Mouse (Mus musculus) hindbrain, embryonic 12.5 days (tissue): ENCODE results near the gene E2f3. TPM values are rescaled to one million over a fixed set of nuclear protein-coding genes. Genes with fewer than 3 reads are reported as not detected.

Experiments used
- ATAC-seq: fragments of 200-750 bp; cut with Nextera tagmentation; 2 replicates; pipeline ENCODE4 v1.8.0; 2017; ENCODE audit warnings: moderate TSS enrichment; ENCODE audit not compliant: low FRiP score
- H3K27ac ChIP-seq: fragments of 300-500 bp; sonication (generic); 2 replicates; pipeline ENCODE4 v1.5.1; 2016; ENCODE audit warnings: mild to moderate bottlenecking
- H3K27me3 ChIP-seq: fragments of 300-500 bp; sonication (generic); 2 replicates; pipeline ENCODE4 v1.6.1; 2016; ENCODE audit warnings: mild to moderate bottlenecking
- H3K36me3 ChIP-seq: fragments of 300-500 bp; sonication (generic); 2 replicates; pipeline ENCODE4 v1.6.1; 2016; ENCODE audit warnings: mild to moderate bottlenecking
- H3K4me1 ChIP-seq: fragments of 300-500 bp; sonication (generic); 2 replicates; pipeline ENCODE4 v1.6.1; 2016
- H3K4me2 ChIP-seq: fragments of 300-500 bp; sonication (generic); replicated peaks from 2 replicates; pipeline ENCODE4 v1.6.1; 2016; ENCODE audit warnings: mild to moderate bottlenecking
- H3K4me3 ChIP-seq: fragments of 300-500 bp; sonication (generic); 2 replicates; pipeline ENCODE4 v1.5.1; 2016; ENCODE audit warnings: mild to moderate bottlenecking
- H3K9ac ChIP-seq: fragments of 300-500 bp; sonication (generic); 2 replicates; pipeline ENCODE4 v1.6.1; 2016; ENCODE audit warnings: mild to moderate bottlenecking, moderate library complexity
- H3K9me3 ChIP-seq: fragments of 300-500 bp; sonication (generic); replicated peaks from 2 replicates; pipeline ENCODE4 v1.6.1; 2016; ENCODE audit warnings: mild to moderate bottlenecking
- whole genome bisulfite sequencing: fragments of 180-500 bp; shearing (Covaris S2); methylation state at CpG from one replicate; pipeline ENCODE4 v1.1.7; 2016; 5-methylcytosine and 5-hydroxymethylcytosine counted together
- polyA plus RNA-seq: library from polyadenylated mRNA; unstranded; fragments of >200 nt; fragmentation: Nextera tagmentation; extraction: Ambion mirVana; gene quantifications from 2 replicates; pipeline ENCODE4 v1.2.1, GENCODE M21; 2016

E2f3 gene
- polyA plus RNA-seq: 13.6 and 14.6 TPM in 2 replicates

DNA sequence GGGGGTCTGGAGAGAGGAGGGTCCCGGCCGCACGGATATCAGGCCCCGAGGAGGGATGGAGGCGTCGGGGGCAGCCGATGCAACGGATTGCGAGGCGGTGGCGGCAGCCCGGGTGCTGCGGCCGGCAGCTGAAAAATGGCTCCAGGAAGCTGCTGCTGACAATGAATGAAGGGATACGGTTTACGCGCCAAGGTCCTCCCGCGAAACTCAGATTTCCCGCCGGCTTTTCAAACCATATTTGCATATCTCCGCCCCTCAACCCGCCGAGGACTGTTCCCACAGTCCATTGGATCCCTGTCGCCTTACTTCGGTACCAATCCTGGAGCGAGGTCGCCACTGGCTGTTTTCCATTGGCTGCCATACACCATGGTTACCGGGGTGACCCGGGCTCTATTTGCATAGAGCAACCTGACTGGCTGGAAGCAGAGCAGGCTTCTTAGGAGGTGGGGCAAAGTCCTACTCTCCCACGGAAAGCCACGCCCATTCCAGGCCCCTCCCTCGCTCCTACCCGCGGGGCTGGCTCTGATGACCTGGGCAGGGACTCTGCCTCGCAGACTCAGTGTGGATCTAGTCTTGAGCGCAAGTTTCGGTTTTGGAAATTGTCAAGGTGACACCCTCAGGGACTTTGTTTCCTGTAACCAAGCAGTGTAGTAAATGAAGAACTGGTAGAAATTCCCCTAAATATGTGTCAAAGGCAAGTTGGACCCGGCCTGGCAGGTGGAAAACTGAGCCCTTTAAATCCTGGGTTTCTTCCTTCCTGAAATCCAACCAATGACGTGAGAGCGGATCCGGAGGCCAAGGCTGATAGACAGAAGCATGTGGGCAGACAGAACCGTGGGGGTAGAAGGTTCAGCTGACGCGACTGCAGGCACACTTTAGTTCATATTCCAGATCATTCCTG, at the start of gene E2f3:
E2f3 (minus strand) TSS at position 209 of the 901 bp plus-strand sequence.
- no peaks in the 10 kb centered on the region for H3K36me3 ChIP-seq
- peak within 1 kb of the TSS; percentile 96 for H3K27ac ChIP-seq
- under 1% methylated on average over 45 of the region's 45 CpGs for WGBS
- H3K4me2 ChIP-seq: peak within 1 kb of the TSS; percentile 94
- H3K4me3 ChIP-seq: peak within 1 kb of the TSS; percentile 68
- no peaks in the 10 kb centered on the region for H3K27me3 ChIP-seq
- H3K4me1 ChIP-seq: peaks cover 13% of the 10 kb centered on the region
- no peaks in the 10 kb centered on the region for H3K9me3 ChIP-seq
- peak; percentile 98 for ATAC-seq
- peak within 1 kb of the TSS; percentile 92 for H3K9ac ChIP-seq

DNA sequence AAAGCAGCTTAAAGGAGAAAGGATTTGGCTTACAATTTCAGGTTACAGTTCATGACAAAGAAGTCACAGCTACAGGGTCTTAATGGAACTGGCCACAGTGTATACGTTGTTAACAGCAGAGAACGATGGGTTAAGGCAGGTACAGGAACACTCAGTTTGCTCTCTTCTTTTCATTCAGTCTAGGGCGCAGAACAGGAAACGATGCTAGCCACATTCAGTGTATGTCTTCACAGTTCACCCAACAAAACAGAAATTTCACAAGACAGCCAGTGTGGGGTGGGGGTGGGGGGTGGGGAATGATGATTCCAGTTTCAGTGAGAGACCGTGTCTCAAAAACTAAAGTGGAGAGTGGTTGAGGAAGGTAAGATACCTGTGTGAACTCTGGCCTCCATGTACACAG, 48.7 kb upstream of the E2f3 start:
- Histone ChIP-seq H3K27ac (no peak overlapping the region), H3K27me3 (no peaks in the 10 kb centered on the region), H3K4me2 (no peak overlapping the region), H3K36me3 (no peaks in the 10 kb centered on the region), H3K9ac (no peak overlapping the region), H3K4me1 (no peaks in the 10 kb centered on the region), H3K4me3 (no peak overlapping the region), H3K9me3 (no peaks in the 10 kb centered on the region)
- 93% methylated on average over 5 of the region's 5 CpGs for WGBS
- ATAC-seq: no peak

DNA sequence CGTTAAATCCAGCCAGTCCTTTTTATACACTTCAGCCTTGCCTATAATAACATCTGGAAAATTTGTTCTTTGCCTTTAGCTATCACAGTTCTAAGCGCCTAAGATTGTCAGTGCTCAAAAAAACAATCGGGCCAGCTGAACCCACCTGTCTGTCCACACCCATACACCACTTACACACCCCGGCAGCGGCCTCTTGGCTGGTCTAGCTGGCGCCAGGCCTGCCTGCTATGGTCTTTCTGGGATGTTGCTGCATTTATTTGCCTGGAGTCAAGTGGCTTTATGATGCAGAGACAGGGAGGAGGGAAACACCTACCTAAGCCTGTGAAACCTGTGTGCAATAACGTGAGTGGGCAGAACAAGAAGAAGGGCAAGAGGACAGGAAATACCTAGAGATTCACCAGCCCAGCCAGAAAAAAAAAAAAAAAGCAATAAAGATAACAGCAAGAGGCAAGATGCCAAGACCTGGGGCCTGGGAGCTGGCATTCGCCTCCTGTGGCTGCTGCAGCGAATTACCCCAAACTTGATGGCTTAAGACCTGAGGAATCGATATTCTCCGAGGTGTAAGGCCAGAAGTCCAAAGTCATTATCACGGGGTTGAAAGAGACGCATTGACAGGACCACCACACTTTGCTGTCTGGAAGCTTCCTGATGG, 45.9 kb upstream of the E2f3 start:
- H3K4me1 ChIP-seq: no peaks in the 10 kb centered on the region
- no peak for ATAC-seq
- 87% methylated on average over 13 of the region's 13 CpGs for WGBS
- no peaks in the 10 kb centered on the region for H3K36me3 ChIP-seq
- no peak overlapping the region for H3K27ac ChIP-seq
- no peaks in the 10 kb centered on the region for H3K27me3 ChIP-seq
- no peak overlapping the region for H3K9ac ChIP-seq
- H3K4me3 ChIP-seq: no peak overlapping the region
- no peaks in the 10 kb centered on the region for H3K9me3 ChIP-seq
- no peak overlapping the region for H3K4me2 ChIP-seq

DNA sequence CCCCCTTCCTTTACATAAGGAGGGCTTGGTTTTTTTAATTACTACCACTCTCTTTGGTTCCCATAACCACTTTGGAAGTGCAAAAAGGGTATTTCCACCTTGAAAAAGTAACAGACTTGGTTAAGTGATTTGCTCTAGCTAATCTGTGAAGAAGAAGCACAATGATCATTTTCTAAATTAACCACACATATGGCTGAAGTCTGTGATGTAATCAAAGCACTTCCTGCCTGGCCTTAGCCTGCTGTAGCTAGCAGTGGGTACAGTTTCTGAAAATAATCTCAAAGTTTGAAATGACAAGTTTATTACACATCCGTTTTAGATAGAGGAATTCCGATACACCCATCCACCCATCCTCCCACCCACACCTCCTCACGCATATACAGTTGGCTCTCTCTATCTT, 42.0 kb upstream of the E2f3 start:
- Histone ChIP-seq H3K9me3 (no peaks in the 10 kb centered on the region), H3K4me1 (no peaks in the 10 kb centered on the region), H3K4me3 (no peak overlapping the region), H3K4me2 (no peak overlapping the region), H3K36me3 (no peaks in the 10 kb centered on the region), H3K9ac (no peak overlapping the region), H3K27me3 (no peaks in the 10 kb centered on the region), H3K27ac (no peak overlapping the region)
- WGBS: 93% methylated on average over 3 of the region's 3 CpGs
- ATAC-seq: no peak

DNA sequence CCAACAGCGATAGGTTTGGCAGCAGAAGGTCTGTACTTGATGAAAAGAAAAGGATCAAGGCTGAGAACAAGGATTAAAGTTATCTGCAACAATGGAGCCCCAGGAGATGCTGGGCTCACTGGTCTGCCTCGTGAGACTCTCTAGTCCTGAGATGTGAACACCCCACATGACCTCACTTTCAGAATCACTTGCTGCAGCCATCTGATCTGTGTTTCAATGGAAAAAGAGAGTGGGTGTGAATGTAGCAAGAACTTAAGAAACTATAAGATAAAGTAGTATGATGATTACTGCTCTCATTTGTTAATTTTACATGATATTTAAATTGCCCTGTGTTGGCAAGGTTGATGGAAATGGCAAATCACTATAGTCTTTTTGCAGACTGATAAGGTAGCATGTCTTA, 36.6 kb upstream of the E2f3 start:
- H3K4me1 ChIP-seq: no peaks in the 10 kb centered on the region
- ATAC-seq: no peak
- no peak overlapping the region for H3K9ac ChIP-seq
- H3K27me3 ChIP-seq: no peaks in the 10 kb centered on the region
- 81% methylated on average over 2 of the region's 2 CpGs for WGBS
- no peaks in the 10 kb centered on the region for H3K36me3 ChIP-seq
- H3K27ac ChIP-seq: no peak overlapping the region
- H3K4me3 ChIP-seq: no peak overlapping the region
- no peak overlapping the region for H3K4me2 ChIP-seq
- H3K9me3 ChIP-seq: no peaks in the 10 kb centered on the region

DNA sequence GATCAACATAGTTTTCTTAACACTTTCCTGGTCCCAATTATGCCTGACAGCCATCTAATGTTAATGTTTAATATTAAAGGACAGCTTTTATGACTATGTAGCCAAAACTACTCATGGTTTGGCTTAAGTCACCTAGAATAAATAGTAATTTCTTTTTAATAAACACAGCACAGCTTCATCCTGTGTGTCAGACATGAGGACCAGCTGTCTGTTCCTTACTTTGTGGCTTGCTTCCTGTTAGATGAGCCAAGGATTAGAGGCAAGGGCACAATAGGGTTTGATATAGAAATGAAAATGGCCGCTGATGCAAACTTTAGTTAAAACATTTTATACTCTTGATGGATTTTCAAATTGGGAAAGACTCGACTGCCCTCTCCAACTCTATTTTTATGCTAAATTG, 32.7 kb upstream of the E2f3 start:
- H3K9me3 ChIP-seq: no peaks in the 10 kb centered on the region
- H3K4me2 ChIP-seq: no peak overlapping the region
- ATAC-seq: no peak
- no peaks in the 10 kb centered on the region for H3K36me3 ChIP-seq
- no peak overlapping the region for H3K27ac ChIP-seq
- no peak overlapping the region for H3K9ac ChIP-seq
- H3K4me3 ChIP-seq: no peak overlapping the region
- H3K4me1 ChIP-seq: no peaks in the 10 kb centered on the region
- 83% methylated on average over 2 of the region's 2 CpGs for WGBS
- H3K27me3 ChIP-seq: no peaks in the 10 kb centered on the region

DNA sequence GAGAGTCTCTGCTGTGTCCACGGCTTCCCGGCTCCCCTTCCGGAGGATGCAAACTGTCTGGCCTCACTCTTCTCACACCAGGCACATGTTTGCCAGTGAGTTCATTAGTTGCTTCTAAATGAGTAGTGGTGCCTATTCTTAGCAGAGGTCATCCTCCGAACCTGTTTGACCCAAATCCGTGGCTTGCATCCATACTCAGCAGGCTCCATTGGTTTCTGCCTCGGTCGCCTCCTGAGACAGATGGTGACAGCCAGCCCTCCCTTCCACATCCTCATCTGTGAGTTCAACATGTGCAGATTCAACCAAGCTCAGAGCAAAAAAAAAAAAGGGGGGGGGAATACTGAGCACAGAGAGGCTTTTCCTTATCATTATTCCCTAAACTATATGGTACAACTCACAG, 31.7 kb upstream of the E2f3 start:
- Histone ChIP-seq H3K9ac (no peak overlapping the region), H3K9me3 (no peaks in the 10 kb centered on the region), H3K27me3 (no peaks in the 10 kb centered on the region), H3K4me2 (no peak overlapping the region), H3K27ac (no peak overlapping the region), H3K4me3 (no peak overlapping the region), H3K36me3 (no peaks in the 10 kb centered on the region), H3K4me1 (no peaks in the 10 kb centered on the region)
- no peak for ATAC-seq
- WGBS: 89% methylated on average over 7 of the region's 7 CpGs

DNA sequence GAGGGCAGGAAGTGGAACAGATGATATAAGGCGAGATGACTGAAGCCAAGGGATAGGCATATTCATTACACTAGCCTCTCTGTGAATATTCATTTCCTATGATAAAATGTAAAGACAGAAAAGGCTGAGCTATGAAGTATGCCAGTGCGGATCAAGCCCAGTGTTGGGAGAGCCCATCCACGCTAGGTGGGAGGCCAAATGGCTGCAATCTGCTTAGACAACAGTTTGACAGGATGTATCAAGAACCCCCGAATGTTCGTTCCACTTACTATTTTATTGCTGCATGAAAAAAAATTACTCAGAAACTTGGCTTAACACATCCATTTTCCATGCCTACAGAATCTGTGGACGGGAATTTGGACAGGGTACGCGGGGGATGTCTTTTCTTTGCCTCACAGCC, 28.7 kb upstream of the E2f3 start:
- no peaks in the 10 kb centered on the region for H3K36me3 ChIP-seq
- no peaks in the 10 kb centered on the region for H3K4me1 ChIP-seq
- H3K9me3 ChIP-seq: no peaks in the 10 kb centered on the region
- H3K4me3 ChIP-seq: no peak overlapping the region
- 94% methylated on average over 8 of the region's 8 CpGs for whole genome bisulfite sequencing
- H3K27ac ChIP-seq: no peak overlapping the region
- no peaks in the 10 kb centered on the region for H3K27me3 ChIP-seq
- ATAC-seq: no peak
- no peak overlapping the region for H3K9ac ChIP-seq
- no peak overlapping the region for H3K4me2 ChIP-seq

DNA sequence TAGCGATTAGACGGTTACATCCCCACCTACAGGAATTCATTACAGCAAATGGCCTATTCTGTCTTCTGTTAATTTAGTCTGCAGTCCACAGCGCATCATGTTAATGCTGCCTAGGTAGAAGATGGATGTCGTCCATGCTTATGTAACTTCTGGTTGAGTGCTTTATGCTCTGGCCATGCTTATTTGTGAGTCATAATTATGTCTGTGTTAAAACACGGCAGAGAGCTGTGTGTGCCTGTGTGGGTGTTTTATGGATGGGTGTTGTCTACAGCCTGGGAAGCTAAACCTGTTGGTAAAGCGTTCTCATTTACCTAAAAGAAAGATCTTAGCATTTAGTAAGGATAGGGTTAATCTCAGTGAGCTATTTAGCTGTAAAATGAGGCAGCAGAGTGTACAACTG, 26.4 kb upstream of the E2f3 start:
- H3K36me3 ChIP-seq: no peaks in the 10 kb centered on the region
- no peaks in the 10 kb centered on the region for H3K9me3 ChIP-seq
- 85% methylated on average over 6 of the region's 6 CpGs for WGBS
- no peak overlapping the region for H3K27ac ChIP-seq
- H3K4me1 ChIP-seq: no peaks in the 10 kb centered on the region
- ATAC-seq: no peak
- no peak overlapping the region for H3K9ac ChIP-seq
- no peaks in the 10 kb centered on the region for H3K27me3 ChIP-seq
- no peak overlapping the region for H3K4me2 ChIP-seq
- H3K4me3 ChIP-seq: no peak overlapping the region

DNA sequence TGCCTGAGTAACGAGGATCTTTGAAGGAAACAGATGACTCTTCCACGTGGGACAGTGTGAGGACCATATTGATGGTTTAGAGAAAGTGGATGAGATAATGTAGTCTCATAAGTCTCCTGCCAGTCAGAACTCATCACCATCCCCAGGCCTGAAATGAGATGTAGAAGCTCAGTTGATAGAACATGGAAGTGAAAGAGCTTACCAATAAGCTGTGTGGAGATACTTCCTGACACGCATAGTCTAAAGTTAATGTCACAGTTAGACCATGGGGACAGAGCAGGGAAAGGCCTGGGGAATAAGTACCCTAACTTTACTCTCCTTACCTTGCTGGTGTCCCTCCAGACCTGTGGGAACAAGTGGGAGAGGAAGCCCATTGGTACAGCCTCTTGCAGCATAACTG, 22.9 kb upstream of the E2f3 start:
- no peaks in the 10 kb centered on the region for H3K4me1 ChIP-seq
- H3K4me3 ChIP-seq: no peak overlapping the region
- no peak for ATAC-seq
- no peak overlapping the region for H3K4me2 ChIP-seq
- WGBS: 92% methylated on average over 3 of the region's 3 CpGs
- H3K27me3 ChIP-seq: no peaks in the 10 kb centered on the region
- no peaks in the 10 kb centered on the region for H3K9me3 ChIP-seq
- no peaks in the 10 kb centered on the region for H3K36me3 ChIP-seq
- H3K27ac ChIP-seq: no peak overlapping the region
- H3K9ac ChIP-seq: no peak overlapping the region

DNA sequence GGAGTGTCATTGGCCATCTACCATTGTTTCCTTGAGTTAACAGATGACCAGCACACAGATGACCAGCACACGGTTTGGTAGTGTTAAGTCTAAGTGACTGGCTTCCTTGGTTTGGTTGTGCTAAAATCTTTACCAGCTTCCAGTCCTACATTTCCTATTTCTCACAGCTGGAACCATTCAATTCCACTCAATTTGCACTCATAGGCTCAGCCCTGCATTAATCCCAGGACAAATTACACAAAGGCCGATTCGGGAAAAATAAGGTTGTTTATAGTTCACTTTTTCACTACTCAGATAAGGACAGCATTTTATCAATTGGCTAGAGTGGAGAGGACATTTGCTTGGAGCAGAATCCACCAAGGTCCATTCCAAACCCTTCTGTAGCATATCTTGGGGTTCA, 19.6 kb upstream of the E2f3 start:
- ATAC-seq: no peak
- WGBS: 93% methylated on average over 3 of the region's 3 CpGs
- H3K4me2 ChIP-seq: no peak overlapping the region

DNA sequence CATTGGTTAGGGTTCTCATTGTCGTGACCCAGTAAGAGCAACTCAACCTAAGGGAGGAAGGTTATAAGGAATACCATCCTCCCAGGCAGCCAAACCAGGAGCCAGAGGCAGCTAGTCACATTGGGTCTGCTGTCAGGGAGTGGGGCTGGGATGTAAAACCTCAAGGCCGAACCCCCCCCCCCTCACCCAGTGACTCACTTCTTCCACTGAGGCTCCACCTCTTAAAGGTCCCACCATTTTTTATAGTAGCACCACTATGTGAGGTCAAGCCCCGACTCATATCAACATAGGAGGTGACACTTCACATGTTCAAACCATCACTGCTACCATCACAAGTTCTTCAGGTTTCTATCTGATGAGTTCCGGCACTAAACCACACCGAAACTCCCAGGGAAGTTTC, 19.0 kb upstream of the E2f3 start:
- ATAC-seq: no peak

More for the DNA sequence above, 19.6 kb upstream of the E2f3 start:
- H3K9me3 ChIP-seq: no peaks in the 10 kb centered on the region
- peaks cover 8% of the 10 kb centered on the region; the same call in 1 of the 2 replicates for H3K4me1 ChIP-seq
- H3K36me3 ChIP-seq: no peaks in the 10 kb centered on the region
- no peaks in the 10 kb centered on the region for H3K27me3 ChIP-seq
- no peak overlapping the region for H3K9ac ChIP-seq
- no peak overlapping the region for H3K4me3 ChIP-seq
- H3K27ac ChIP-seq: no peak overlapping the region

More for the DNA sequence above, 19.0 kb upstream of the E2f3 start:
- Histone ChIP-seq H3K4me3 (no peak overlapping the region), H3K4me1 (peaks cover 8% of the 10 kb centered on the region; the same call in 1 of the 2 replicates), H3K27me3 (no peaks in the 10 kb centered on the region), H3K27ac (no peak overlapping the region), H3K4me2 (no peak overlapping the region), H3K9ac (no peak overlapping the region), H3K36me3 (no peaks in the 10 kb centered on the region), H3K9me3 (no peaks in the 10 kb centered on the region)
- 87% methylated on average over 5 of the region's 5 CpGs for WGBS
